Mouse (Mus musculus): ENCODE results near the gene Prkca.

DNA sequence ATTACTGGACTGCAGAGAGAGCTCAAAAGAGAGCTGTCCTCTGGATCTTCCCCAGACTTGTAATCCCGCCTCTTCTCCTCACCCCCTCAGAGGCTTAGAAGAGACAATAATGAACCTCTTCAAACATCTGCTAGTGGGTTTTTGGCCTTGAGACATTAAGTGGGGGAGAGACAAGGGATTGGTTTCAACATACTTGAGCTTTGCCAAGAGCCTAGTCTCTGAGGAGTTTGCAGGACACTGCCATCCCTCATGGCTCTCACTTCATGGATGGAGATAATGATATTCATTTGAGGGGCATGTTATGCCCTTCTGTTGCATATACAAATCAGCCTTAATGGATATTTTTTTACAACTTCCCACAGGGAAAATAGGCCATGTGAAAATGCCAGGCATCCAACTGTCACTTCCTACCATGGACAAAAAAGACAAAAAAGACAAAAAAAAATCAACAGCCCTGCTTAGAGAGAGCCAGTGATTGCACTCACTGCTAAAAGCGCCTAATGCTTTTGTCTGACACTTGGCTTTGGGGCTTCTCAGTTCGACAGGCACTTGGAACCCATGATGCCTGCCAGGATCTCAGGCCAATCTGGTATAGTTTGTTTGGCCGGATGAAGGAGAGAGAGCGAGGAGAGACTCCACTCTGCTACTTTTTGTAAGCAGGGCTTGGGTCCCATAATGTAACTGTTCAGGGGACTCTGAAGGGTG is 263.6 kb downstream of the Prkca start:
- no peak for TF ChIP-seq POLR2A (IDR thresholded peaks at IDR 0.05; ENCODE audit: control insufficient read depth, low read depth, low read length)
- no peak for TF ChIP-seq CTCF (IDR thresholded peaks at IDR 0.05; ENCODE audit: control insufficient read depth, insufficient read depth, insufficient replicate concordance, low read depth, low read length)
